Mouse (Mus musculus) limb, embryonic 10.5 days (tissue): ENCODE data around the gene Fam166a. TPM values are rescaled to one million over a fixed set of nuclear protein-coding genes. Genes with fewer than 3 reads are reported as not detected.

ENCODE experiments used
- DNase-seq: peaks from one replicate; pipeline ENCODE4 v3.0.0-alpha.2; 2017; ENCODE audit warnings: low spot score
- H3K27ac ChIP-seq: fragments of 300-500 bp; sonication (generic); 2 replicates; pipeline ENCODE4 v1.5.1; 2016; ENCODE audit warnings: mild to moderate bottlenecking
- H3K27me3 ChIP-seq: fragments of 300-500 bp; sonication (generic); 2 replicates; pipeline ENCODE4 v1.6.1; 2016; ENCODE audit warnings: low read depth, mild to moderate bottlenecking; ENCODE audit not compliant: poor library complexity, severe bottlenecking
- H3K36me3 ChIP-seq: fragments of 300-500 bp; sonication (generic); 2 replicates; pipeline ENCODE4 v1.6.1; 2016; ENCODE audit warnings: mild to moderate bottlenecking, moderate library complexity
- H3K4me1 ChIP-seq: fragments of 300-500 bp; sonication (generic); 2 replicates; pipeline ENCODE4 v1.6.1; 2016
- H3K4me3 ChIP-seq: fragments of 300-500 bp; sonication (generic); 2 replicates; pipeline ENCODE4 v1.5.1; 2016; ENCODE audit warnings: mild to moderate bottlenecking, moderate library complexity
- H3K9me3 ChIP-seq: fragments of 300-500 bp; sonication (generic); replicated peaks from 2 replicates; pipeline ENCODE4 v1.6.1; 2016; ENCODE audit warnings: mild to moderate bottlenecking
- WGBS: fragments of 180-500 bp; shearing (Covaris S2); methylation state at CpG from one replicate; pipeline ENCODE4 v1.1.7; 2016; 5-methylcytosine and 5-hydroxymethylcytosine counted together
- polyA plus RNA-seq: library from polyadenylated mRNA; unstranded; fragments of >200 nt; fragmentation: Nextera tagmentation; extraction: Ambion mirVana; gene quantifications from 2 replicates; pipeline ENCODE4 v1.2.1, GENCODE M21; 2016

Gene Fam166a
- polyA plus RNA-seq, result 1.0 TPM in 1 of 2 replicates, not detected in the other

- Histone ChIP-seq H3K36me3 (peaks cover 22% of the 10 kb centered on the region), H3K27me3 (peaks cover 13% of the 10 kb centered on the region), H3K27ac (no peak within 1 kb of the TSS), H3K4me1 (peaks cover 4% of the 10 kb centered on the region), H3K4me3 (no peak within 1 kb of the TSS), H3K9me3 (no peaks in the 10 kb centered on the region)
- no peak for DNase-seq
Observed at GRCm38 (mm10) chr2:25218445-25218844, at the start of gene Fam166a. Gene Fam166a (plus strand): TSS chr2:25218745.

- no peaks in the 10 kb centered on the region for H3K36me3 ChIP-seq
- H3K27ac ChIP-seq, result peak overlapping the region; percentile 10; the same call in 1 of the 2 replicates
- peaks cover 7% of the 10 kb centered on the region for H3K27me3 ChIP-seq
- H3K9me3 ChIP-seq, result no peaks in the 10 kb centered on the region
- 23% methylated on average over 5 of the region's 5 CpGs for WGBS
- no peak for DNase-seq
- peaks cover 38% of the 10 kb centered on the region for H3K4me1 ChIP-seq
- H3K4me3 ChIP-seq, result no peak overlapping the region
Observed at GRCm38 (mm10) chr2:25169778-25170177, 48.8 kb upstream of the Fam166a start.

GRCm38 (mm10) chr2:25170326-25171100, 48.0 kb upstream of the Fam166a start:
- peaks cover 45% of the 10 kb centered on the region for H3K4me1 ChIP-seq
- H3K27ac ChIP-seq, result no peak overlapping the region
- H3K9me3 ChIP-seq, result no peaks in the 10 kb centered on the region
- H3K27me3 ChIP-seq, result peaks cover 10% of the 10 kb centered on the region
- no peak overlapping the region for H3K4me3 ChIP-seq
- no peaks in the 10 kb centered on the region for H3K36me3 ChIP-seq
- 56% methylated on average over 10 of the region's 10 CpGs for WGBS
- peak; percentile 28 for DNase-seq

- no peak for DNase-seq
- 79% methylated on average over 6 of the region's 6 CpGs for WGBS
- H3K27ac ChIP-seq, result no peak overlapping the region
- no peak overlapping the region for H3K4me3 ChIP-seq
- peaks cover 12% of the 10 kb centered on the region for H3K27me3 ChIP-seq
- H3K36me3 ChIP-seq, result no peaks in the 10 kb centered on the region
- H3K9me3 ChIP-seq, result no peaks in the 10 kb centered on the region
- H3K4me1 ChIP-seq, result peaks cover 50% of the 10 kb centered on the region
Observed at GRCm38 (mm10) chr2:25171101-25171768, 47.3 kb upstream of the Fam166a start.

- Histone ChIP-seq H3K9me3 (no peaks in the 10 kb centered on the region), H3K4me1 (peaks cover 55% of the 10 kb centered on the region), H3K27me3 (peaks cover 17% of the 10 kb centered on the region), H3K36me3 (no peaks in the 10 kb centered on the region), H3K27ac (0 out of 2 replicates have a peak overlapping the region, but pooled peaks have one; percentile 37), H3K4me3 (no peak overlapping the region)
- 76% methylated on average over 1 of the region's 1 CpGs for WGBS
- peak; percentile 26 for DNase-seq
Observed at GRCm38 (mm10) chr2:25171769-25172153, 46.8 kb upstream of the Fam166a start.

- peaks cover 26% of the 10 kb centered on the region for H3K27me3 ChIP-seq
- peak; percentile 29 for DNase-seq
- WGBS, result 70% methylated on average over 8 of the region's 8 CpGs
Observed at GRCm38 (mm10) chr2:25172629-25173028, 45.9 kb upstream of the Fam166a start.

GRCm38 (mm10) chr2:25173821-25174220, 44.7 kb upstream of the Fam166a start:
- Histone ChIP-seq H3K4me3 (no peak overlapping the region), H3K4me1 (peaks cover 57% of the 10 kb centered on the region), H3K27ac (no peak overlapping the region), H3K27me3 (peaks cover 38% of the 10 kb centered on the region), H3K36me3 (no peaks in the 10 kb centered on the region), H3K9me3 (no peaks in the 10 kb centered on the region)
- no peak for DNase-seq
- WGBS, result 94% methylated on average over 4 of the region's 4 CpGs

More at GRCm38 (mm10) chr2:25172629-25173028, 45.9 kb upstream of the Fam166a start:
- no peaks in the 10 kb centered on the region for H3K36me3 ChIP-seq
- 0 out of 2 replicates have a peak overlapping the region, but pooled peaks have one; percentile 37 for H3K27ac ChIP-seq
- H3K4me3 ChIP-seq, result no peak overlapping the region
- H3K4me1 ChIP-seq, result peaks cover 57% of the 10 kb centered on the region
- H3K9me3 ChIP-seq, result no peaks in the 10 kb centered on the region

GRCm38 (mm10) chr2:25174866-25175689, 43.5 kb upstream of the Fam166a start:
- WGBS, result 51% methylated on average over 7 of the region's 7 CpGs
- peaks cover 51% of the 10 kb centered on the region for H3K27me3 ChIP-seq
- H3K27ac ChIP-seq, result no peak overlapping the region
- DNase-seq, result peak; percentile 23
- no peaks in the 10 kb centered on the region for H3K36me3 ChIP-seq
- H3K9me3 ChIP-seq, result no peaks in the 10 kb centered on the region
- H3K4me1 ChIP-seq, result peaks cover 57% of the 10 kb centered on the region
- no peak overlapping the region for H3K4me3 ChIP-seq

GRCm38 (mm10) chr2:25175690-25176078, 42.9 kb upstream of the Fam166a start:
- peak; percentile 21 for DNase-seq
- H3K4me1 ChIP-seq, result peaks cover 58% of the 10 kb centered on the region
- H3K9me3 ChIP-seq, result no peaks in the 10 kb centered on the region
- no peaks in the 10 kb centered on the region for H3K36me3 ChIP-seq
- WGBS, result 68% methylated on average over 4 of the region's 4 CpGs
- H3K27ac ChIP-seq, result no peak overlapping the region
- H3K4me3 ChIP-seq, result no peak overlapping the region
- peaks cover 57% of the 10 kb centered on the region for H3K27me3 ChIP-seq

GRCm38 (mm10) chr2:25176573-25176972, 42.0 kb upstream of the Fam166a start:
- H3K4me3 ChIP-seq, result no peak overlapping the region
- peak overlapping the region; percentile 80 for H3K27ac ChIP-seq
- H3K9me3 ChIP-seq, result no peaks in the 10 kb centered on the region
- H3K27me3 ChIP-seq, result peaks cover 65% of the 10 kb centered on the region
- WGBS, result 53% methylated on average over 6 of the region's 6 CpGs
- H3K4me1 ChIP-seq, result peaks cover 67% of the 10 kb centered on the region
- H3K36me3 ChIP-seq, result no peaks in the 10 kb centered on the region
- peak; percentile 28 for DNase-seq

GRCm38 (mm10) chr2:25177076-25177475, 41.5 kb upstream of the Fam166a start:
- peak overlapping the region; percentile 30 for H3K4me3 ChIP-seq
- WGBS, result 22% methylated on average over 4 of the region's 4 CpGs
- peaks cover 72% of the 10 kb centered on the region for H3K4me1 ChIP-seq
- no peaks in the 10 kb centered on the region for H3K9me3 ChIP-seq
- peaks cover 71% of the 10 kb centered on the region for H3K27me3 ChIP-seq
- H3K27ac ChIP-seq, result peak overlapping the region; percentile 80
- DNase-seq, result no peak
- H3K36me3 ChIP-seq, result no peaks in the 10 kb centered on the region

- no peaks in the 10 kb centered on the region for H3K36me3 ChIP-seq
- peaks cover 77% of the 10 kb centered on the region for H3K27me3 ChIP-seq
- peak overlapping the region; percentile 80 for H3K27ac ChIP-seq
- 4% methylated on average over 6 of the region's 6 CpGs for WGBS
- H3K4me3 ChIP-seq, result peak overlapping the region; percentile 30
- peaks cover 78% of the 10 kb centered on the region for H3K4me1 ChIP-seq
- DNase-seq, result peak; percentile 68
- H3K9me3 ChIP-seq, result no peaks in the 10 kb centered on the region
Observed at GRCm38 (mm10) chr2:25177685-25178084, 40.9 kb upstream of the Fam166a start.
